8 mouse cellular contexts compared by ENCODE assay signal in the genomic region with DNA sequence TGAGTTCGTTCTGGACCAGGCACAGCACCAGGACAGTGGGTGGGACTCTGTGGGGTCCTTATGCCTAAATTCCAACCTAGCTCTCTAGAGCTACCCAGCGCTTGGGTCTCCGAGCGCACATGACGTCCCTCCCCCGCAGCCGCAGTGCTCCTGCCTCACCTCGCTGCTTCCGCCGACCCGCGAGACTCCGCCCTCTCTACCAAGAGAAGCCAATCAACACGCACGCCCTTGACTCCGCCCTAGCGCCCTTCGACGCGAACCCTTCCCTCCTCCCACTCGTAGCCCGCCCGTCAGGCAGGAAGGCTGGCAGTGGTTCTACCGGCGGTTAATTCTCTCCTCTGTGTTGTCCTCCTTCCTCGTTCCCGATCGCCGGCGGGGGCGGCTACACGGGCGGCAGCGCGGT. TPM values are rescaled to one million over a fixed set of nuclear protein-coding genes. Genes with fewer than 3 reads are reported as not detected.
A peak's percentile ranks its signal among the peaks of the same experiment; 100 is the strongest.
DNase-seq lines count a peak whose midpoint lies in the region; ATAC-seq and TF ChIP-seq lines count a peak whose summit lies in the region.

Gene Mapk1, plus strand, starts transcription at position 252 of the 403 bp plus-strand sequence.

- peaks cover 2% of the 10 kb centered on the region; the same call in 1 of the 2 replicates for H3K9me3 ChIP-seq in heart, embryonic 12.5 days (replicated peaks)
- H3K9me3 ChIP-seq in kidney, postnatal 0 days (replicated peaks; ENCODE audit: low read length) = no peaks in the 10 kb centered on the region
- no peaks in the 10 kb centered on the region for H3K9me3 ChIP-seq in liver, embryonic 11.5 days (ENCODE audit: control insufficient read depth, low read length)
- no peaks in the 10 kb centered on the region for H3K9me3 ChIP-seq in stomach, embryonic 14.5 days (ENCODE audit: control insufficient read depth, low read depth, low read length)

- H3K9ac ChIP-seq in heart, embryonic 12.5 days = peak within 1 kb of the TSS; percentile 93
- H3K9ac ChIP-seq in kidney, postnatal 0 days (ENCODE audit: low read depth, low read length) = peak within 1 kb of the TSS; percentile 97
- peak within 1 kb of the TSS; percentile 95 for H3K9ac ChIP-seq in liver, embryonic 11.5 days (ENCODE audit: low read depth, low read length)
- peak within 1 kb of the TSS; percentile 89 for H3K9ac ChIP-seq in stomach, embryonic 14.5 days (replicated peaks; ENCODE audit: low read depth, low read length)

- DNase-seq in CD4-positive helper T cell, adult 2 months (ENCODE audit: low read depth, low spot score) = peak; percentile 97
- DNase-seq in brain, embryonic 18.5 days (ENCODE audit: low read depth, low spot score) = peak; percentile 92
- peak; percentile 99 for DNase-seq in kidney, postnatal 0 days (ENCODE audit: low spot score)
- DNase-seq in liver, embryonic 11.5 days (ENCODE audit: low spot score) = peak; percentile 97
- DNase-seq in naive thymus-derived CD4-positive, alpha-beta T cell, adult 2 months (ENCODE audit: low read depth) = peak; percentile 98

- WGBS in heart, embryonic 12.5 days = under 1% methylated on average over 35 of the region's 35 CpGs
- 1% methylated on average over 34 of the region's 35 CpGs for WGBS in kidney, postnatal 0 days
- WGBS in liver, embryonic 11.5 days = under 1% methylated on average over 35 of the region's 35 CpGs
- WGBS in stomach, embryonic 14.5 days = 0% methylated on average over 35 of the region's 35 CpGs

- peak within 1 kb of the TSS; percentile 78 for H3K4me3 ChIP-seq in heart, embryonic 12.5 days
- H3K4me3 ChIP-seq in kidney, postnatal 0 days (replicated peaks; ENCODE audit: low read depth, low read length) = peak within 1 kb of the TSS; percentile 97
- peak within 1 kb of the TSS; percentile 97 for H3K4me3 ChIP-seq in liver, embryonic 11.5 days (ENCODE audit: low read depth, low read length)
- peak within 1 kb of the TSS; percentile 99 for H3K4me3 ChIP-seq in stomach, embryonic 14.5 days (ENCODE audit: low read depth, low read length)

- H3K27ac ChIP-seq in heart, embryonic 12.5 days (ENCODE audit: poor library complexity, severe bottlenecking) = peak within 1 kb of the TSS; percentile 94
- H3K27ac ChIP-seq in kidney, postnatal 0 days = peak within 1 kb of the TSS; percentile 97
- peak within 1 kb of the TSS; percentile 85 for H3K27ac ChIP-seq in liver, embryonic 11.5 days (ENCODE audit: low read depth, low read length)
- peak within 1 kb of the TSS; percentile 91 for H3K27ac ChIP-seq in stomach, embryonic 14.5 days (ENCODE audit: low read length)

- H3K27me3 ChIP-seq in heart, embryonic 12.5 days (replicated peaks) = no peaks in the 10 kb centered on the region
- H3K27me3 ChIP-seq in kidney, postnatal 0 days (ENCODE audit: insufficient read depth, low read length) = no peaks in the 10 kb centered on the region
- no peaks in the 10 kb centered on the region for H3K27me3 ChIP-seq in liver, embryonic 11.5 days (replicated peaks; ENCODE audit: control insufficient read depth, insufficient read depth, low read length)
- H3K27me3 ChIP-seq in stomach, embryonic 14.5 days (ENCODE audit: control insufficient read depth, insufficient read depth, low read length) = no peaks in the 10 kb centered on the region

- peak within 1 kb of the TSS; percentile 82 for H3K4me2 ChIP-seq in heart, embryonic 12.5 days
- H3K4me2 ChIP-seq in kidney, postnatal 0 days (ENCODE audit: low read length) = peak within 1 kb of the TSS; percentile 77
- H3K4me2 ChIP-seq in liver, embryonic 11.5 days = peak within 1 kb of the TSS; percentile 91
- H3K4me2 ChIP-seq in stomach, embryonic 14.5 days (replicated peaks; ENCODE audit: low read depth, low read length) = peak within 1 kb of the TSS; percentile 77

- H3K36me3 ChIP-seq in heart, embryonic 12.5 days = peaks cover 9% of the 10 kb centered on the region
- no peaks in the 10 kb centered on the region for H3K36me3 ChIP-seq in kidney, postnatal 0 days (ENCODE audit: insufficient read depth, low read length)
- H3K36me3 ChIP-seq in liver, embryonic 11.5 days (ENCODE audit: control insufficient read depth, insufficient read depth, low read length) = 0 out of 2 replicates have a peak, but pooled peaks cover 6% of the 10 kb centered on the region
- H3K36me3 ChIP-seq in stomach, embryonic 14.5 days (ENCODE audit: control insufficient read depth, insufficient read depth, low read length) = no peaks in the 10 kb centered on the region

- ATAC-seq in erythroid progenitor cell, adult 5-6 weeks (replicated peaks; ENCODE audit: low FRiP score, poor library complexity, severe bottlenecking) = peak; percentile 100
- peak; percentile 99 for ATAC-seq in heart, embryonic 12.5 days (ENCODE audit: insufficient number of reproducible peaks, low FRiP score)
- peak; percentile 98 for ATAC-seq in kidney, postnatal 0 days (replicated peaks; ENCODE audit: low FRiP score, low read depth)
- ATAC-seq in liver, embryonic 11.5 days (replicated peaks; ENCODE audit: low FRiP score) = peak; percentile 97
- peak; percentile 98 for ATAC-seq in stomach, embryonic 14.5 days (ENCODE audit: insufficient number of reproducible peaks, insufficient read depth, low FRiP score, low read depth)

- no peak for TF ChIP-seq CTCF in kidney, postnatal 0 days (IDR thresholded peaks at IDR 0.05; ENCODE audit: low read depth)

- peaks cover 17% of the 10 kb centered on the region for H3K4me1 ChIP-seq in heart, embryonic 12.5 days (replicated peaks)
- peaks cover 8% of the 10 kb centered on the region for H3K4me1 ChIP-seq in kidney, postnatal 0 days (replicated peaks; ENCODE audit: insufficient read depth, low read length)
- peaks cover 16% of the 10 kb centered on the region for H3K4me1 ChIP-seq in liver, embryonic 11.5 days (replicated peaks; ENCODE audit: control insufficient read depth, insufficient read depth, low read length)
- peaks cover 9% of the 10 kb centered on the region; the same call in 1 of the 2 replicates for H3K4me1 ChIP-seq in stomach, embryonic 14.5 days (ENCODE audit: control insufficient read depth, insufficient read depth, low read length)

RNA-seq across cellular contexts. Expression of gene Mapk1, which starts in this region (rescaled TPM):
- total RNA-seq in erythroid progenitor cell, adult 5-6 weeks (2015; ENCODE audit: low replicate concordance) = 81.7 and 109 TPM in 2 replicates
- total RNA-seq in erythroid progenitor cell, adult 5-6 weeks (2017; ENCODE audit: low replicate concordance) = 113 and 116 TPM in 2 replicates
- 133 TPM in 2 replicates for polyA plus RNA-seq in heart, embryonic 12.5 days (2016; fragmentation: Nextera tagmentation; extraction: Ambion mirVana)
- 149 TPM in 2 replicates for polyA plus RNA-seq in kidney, postnatal 0 days (2015; fragmentation: Nextera tagmentation; extraction: Ambion mirVana)
- polyA plus RNA-seq in liver, embryonic 11.5 days (2014; fragmentation: Nextera tagmentation; extraction: Ambion mirVana) = 177 and 190 TPM in 2 replicates
- polyA plus RNA-seq in stomach, embryonic 14.5 days (2014; fragmentation: Nextera tagmentation; extraction: Ambion mirVana) = 177 and 185 TPM in 2 replicates

Comparison
In these comparisons a context has a peak if more than half of its experiments do, and no peak if none do; other contexts are left out.
1. Peak in every context shown above with its lines: DNase-seq, ATAC-seq, H3K4me3 ChIP-seq and H3K27ac ChIP-seq.